Mouse (Mus musculus): Measurements from ENCODE around the gene Rrp9.

- TF ChIP-seq CTCF (IDR thresholded peaks at IDR 0.05 in 2 of 3, conservative IDR thresholded peaks at IDR 0.05 in 1 of 3; ENCODE audit: control insufficient read depth in 1 of 3, insufficient read depth in 1 of 3, low read depth in 2 of 3, low read length in 3 of 3, poor library complexity in 1 of 3, severe bottlenecking in 1 of 3): no peak
- no peak for TF ChIP-seq MYB (IDR thresholded peaks at IDR 0.05; ENCODE audit: low read depth, low read length)
- TF ChIP-seq USF1 (IDR thresholded peaks at IDR 0.05; ENCODE audit: low read depth, low read length): no peak
- TF ChIP-seq CHD2 (IDR thresholded peaks at IDR 0.05; ENCODE audit: low read length): no peak
- TF ChIP-seq USF2 (IDR thresholded peaks at IDR 0.05; ENCODE audit: borderline replicate concordance in 1 of 2, insufficient read depth in 1 of 2, low read depth in 1 of 2, low read length in 2 of 2): no peak
- TF ChIP-seq POLR2A (IDR thresholded peaks at IDR 0.05; ENCODE audit: control insufficient read depth in 1 of 2, insufficient read depth in 1 of 2, low read depth in 1 of 2, low read length in 2 of 2, poor library complexity in 1 of 2): no peak
- TF ChIP-seq ZNF384 (IDR thresholded peaks at IDR 0.05; ENCODE audit: low read depth, low read length): no peak
- TF ChIP-seq RCOR1 (IDR thresholded peaks at IDR 0.05; ENCODE audit: low read depth, low read length): no peak
- no peak for TF ChIP-seq MXI1 (IDR thresholded peaks at IDR 0.05; ENCODE audit: low read depth, low read length)
- TF ChIP-seq GABPA (IDR thresholded peaks at IDR 0.05; ENCODE audit: low read depth, low read length): no peak
- no peak for TF ChIP-seq EP300 (IDR thresholded peaks at IDR 0.05; ENCODE audit: low read depth in 1 of 2, low read length in 2 of 2)
- TF ChIP-seq MYC (IDR thresholded peaks at IDR 0.05; ENCODE audit: low read depth, low read length): no peak
- no peak for TF ChIP-seq TAL1 (IDR thresholded peaks at IDR 0.05; ENCODE audit: low read length)
- TF ChIP-seq GATA1 (IDR thresholded peaks at IDR 0.05; ENCODE audit: low read depth, low read length): no peak
Observed at GRCm38 (mm10) chr9:106478101-106478500, 2.3 kb downstream of the Rrp9 start.
